ENCODE assay signal across 9 mouse cellular contexts in genomic region chr14:118855141-118855800, GRCm38 (mm10).
DNase-seq lines count a peak whose midpoint lies in the region; ATAC-seq lines count a peak whose summit lies in the region.
"Had no signal": no experiment of that assay in that cellular context is flagged by ENCODE, and none has a peak within 500 bp of the region (broad histone marks: within the 10 kb centered on the region; RNA-seq: fewer than 3 reads in every experiment).

No protein-coding gene starts in this region.

- peak; percentile 60; the same call in 1 of the 2 replicates for ATAC-seq in embryonic facial prominence, embryonic 15.5 days (ENCODE audit: insufficient number of reproducible peaks, low FRiP score, low TSS enrichment, low read depth)
- peak; percentile 74 for ATAC-seq in neural tube, embryonic 12.5 days (ENCODE audit: low FRiP score, low read depth)
- ATAC-seq: Patski had no signal

- peaks cover 3% of the 10 kb centered on the region; the same call in 1 of the 2 replicates for H3K27me3 ChIP-seq in embryonic facial prominence, embryonic 15.5 days
- peaks cover 45% of the 10 kb centered on the region for H3K27me3 ChIP-seq in limb, embryonic 10.5 days (ENCODE audit: low read depth, poor library complexity, severe bottlenecking)
- peaks cover 21% of the 10 kb centered on the region for H3K27me3 ChIP-seq in neural tube, embryonic 12.5 days (replicated peaks)
- H3K27me3 ChIP-seq: Patski had no signal

- peak overlapping the region; percentile 59 for H3K4me3 ChIP-seq in embryonic facial prominence, embryonic 15.5 days (replicated peaks)
- H3K4me3 ChIP-seq in limb, embryonic 10.5 days = peak overlapping the region; percentile 65
- H3K4me3 ChIP-seq in neural tube, embryonic 12.5 days = peak overlapping the region; percentile 48

- under 1% methylated on average over 28 of the region's 28 CpGs for WGBS in embryonic facial prominence, embryonic 15.5 days
- WGBS in limb, embryonic 10.5 days = under 1% methylated on average over 28 of the region's 28 CpGs
- WGBS in neural tube, embryonic 12.5 days = 2% methylated on average over 28 of the region's 28 CpGs

- DNase-seq in heart, adult 11 months = peak; percentile 85
- DNase-seq in heart, adult 18-20 months = no peak
- peak; percentile 36 to 52 for DNase-seq in CD8-positive naive resting alpha-beta T cell, adult 2 months (ENCODE audit: low read depth in 2 of 2, low spot score in 2 of 2)
- no peak for DNase-seq in limb, embryonic 10.5 days (ENCODE audit: low spot score)
- no peak for DNase-seq in gastrocnemius, adult 18-20 months (ENCODE audit: low spot score)
- no peak for DNase-seq in left cerebral cortex, adult 18-20 months (ENCODE audit: low spot score in 2 of 2)

- H3K36me3 ChIP-seq in embryonic facial prominence, embryonic 15.5 days = no peaks in the 10 kb centered on the region
- H3K36me3 ChIP-seq in limb, embryonic 10.5 days = no peaks in the 10 kb centered on the region
- no peaks in the 10 kb centered on the region for H3K36me3 ChIP-seq in neural tube, embryonic 12.5 days

- peaks cover 9% of the 10 kb centered on the region for H3K4me1 ChIP-seq in embryonic facial prominence, embryonic 15.5 days
- peaks cover 53% of the 10 kb centered on the region for H3K4me1 ChIP-seq in limb, embryonic 10.5 days
- peaks cover 14% of the 10 kb centered on the region for H3K4me1 ChIP-seq in neural tube, embryonic 12.5 days

- H3K9ac ChIP-seq in embryonic facial prominence, embryonic 15.5 days = peak overlapping the region; percentile 19
- H3K9ac ChIP-seq in neural tube, embryonic 12.5 days = peak overlapping the region; percentile 54

- peak overlapping the region; percentile 99 for H3K4me2 ChIP-seq in embryonic facial prominence, embryonic 15.5 days (replicated peaks)
- H3K4me2 ChIP-seq in neural tube, embryonic 12.5 days (replicated peaks) = peak overlapping the region; percentile 98

- H3K27ac ChIP-seq in embryonic facial prominence, embryonic 15.5 days (replicated peaks) = no peak overlapping the region
- peak overlapping the region; percentile 69 for H3K27ac ChIP-seq in limb, embryonic 10.5 days
- no peak overlapping the region for H3K27ac ChIP-seq in neural tube, embryonic 12.5 days

- no peaks in the 10 kb centered on the region for H3K9me3 ChIP-seq in embryonic facial prominence, embryonic 15.5 days (replicated peaks)
- H3K9me3 ChIP-seq in limb, embryonic 10.5 days (replicated peaks) = no peaks in the 10 kb centered on the region
- H3K9me3 ChIP-seq in neural tube, embryonic 12.5 days = no peaks in the 10 kb centered on the region

Comparison
In these comparisons a context has a peak if more than half of its experiments do, and no peak if none do; other contexts are left out.
1. DNase-seq: peak in heart, adult 11 months (single experiment) and CD8-positive naive resting alpha-beta T cell, adult 2 months (2 of 2); none in heart, adult 18-20 months (0 of 2), limb, embryonic 10.5 days (single experiment), gastrocnemius, adult 18-20 months (single experiment) and left cerebral cortex, adult 18-20 months (0 of 2).
2. Peak in every context shown above with its lines, with median percentiles within 50 percentile points of each other: H3K4me3 ChIP-seq.